Comparison of ENCODE assay signal across 8 mouse cellular contexts in the genomic region with DNA sequence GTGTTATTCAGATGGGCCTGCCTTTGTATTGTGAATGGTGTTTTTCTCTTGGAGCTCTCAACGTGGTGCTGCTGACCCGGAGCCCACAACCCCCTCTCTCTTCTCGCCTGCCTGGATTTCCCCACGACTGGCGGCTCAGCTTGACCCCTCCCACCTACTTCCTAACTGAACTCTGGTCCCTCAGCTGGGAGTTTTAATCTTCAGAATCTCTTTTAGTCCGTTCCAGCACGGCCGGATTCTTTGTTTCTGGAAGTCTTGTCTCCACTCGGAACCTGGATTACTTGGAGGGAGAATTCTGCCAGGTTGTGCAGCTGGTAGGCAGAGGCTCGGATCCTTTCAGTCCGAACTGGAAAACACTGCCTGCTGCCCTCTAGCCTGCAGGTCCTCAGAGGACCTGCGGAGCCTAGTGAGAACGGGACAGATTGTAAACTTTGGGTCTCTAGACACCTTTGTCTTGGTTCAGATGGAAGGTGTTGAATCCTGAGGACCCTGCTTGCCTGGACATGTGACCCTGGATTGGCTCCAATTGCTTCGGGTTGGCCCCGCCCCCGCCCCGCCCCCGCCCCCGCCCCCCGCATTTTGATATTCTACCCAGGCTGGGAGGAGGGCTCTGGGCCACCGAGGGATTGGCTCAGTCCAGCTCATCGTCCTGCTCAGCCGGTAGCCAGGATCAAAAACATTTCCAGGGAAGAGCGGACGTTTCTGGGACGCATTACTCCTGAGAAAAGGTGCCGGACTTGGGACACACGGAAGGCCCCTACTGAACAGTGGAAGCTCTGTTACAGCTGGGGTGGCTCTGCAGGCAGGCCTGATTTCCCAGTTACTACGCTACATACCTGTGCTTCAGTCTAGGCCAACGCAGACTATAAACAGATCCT. TPM values are rescaled to one million over a fixed set of nuclear protein-coding genes. Genes with fewer than 3 reads are reported as not detected.
DNase-seq lines count a peak whose midpoint lies in the region; ATAC-seq lines count a peak whose summit lies in the region.

A gene (plus strand): TSS at position 200 of the 878 bp plus-strand sequence.

- no peaks in the 10 kb centered on the region for H3K36me3 ChIP-seq in liver, embryonic 15.5 days (replicated peaks)
- no peaks in the 10 kb centered on the region for H3K36me3 ChIP-seq in neural tube, embryonic 11.5 days (ENCODE audit: control insufficient read depth, insufficient read depth, low read length)

- H3K9me3 ChIP-seq in liver, embryonic 15.5 days (replicated peaks): no peaks in the 10 kb centered on the region
- H3K9me3 ChIP-seq in neural tube, embryonic 11.5 days (ENCODE audit: control insufficient read depth, low read length): no peaks in the 10 kb centered on the region

- peak within 1 kb of the TSS; percentile 23; the same call in 1 of the 2 replicates for H3K9ac ChIP-seq in liver, embryonic 15.5 days
- H3K9ac ChIP-seq in neural tube, embryonic 11.5 days (ENCODE audit: low read length): peak within 1 kb of the TSS; percentile 62

- H3K4me2 ChIP-seq in liver, embryonic 15.5 days: peak within 1 kb of the TSS; percentile 75
- peak within 1 kb of the TSS; percentile 88 for H3K4me2 ChIP-seq in neural tube, embryonic 11.5 days (ENCODE audit: low read depth)

- peak within 1 kb of the TSS; percentile 56 for H3K4me3 ChIP-seq in brown adipose tissue, adult 24 weeks (ENCODE audit: insufficient read depth, low read depth, low read length)
- H3K4me3 ChIP-seq in liver, embryonic 15.5 days (replicated peaks): peak within 1 kb of the TSS; percentile 55
- peak within 1 kb of the TSS; percentile 45 for H3K4me3 ChIP-seq in neural tube, embryonic 11.5 days (ENCODE audit: low read depth, low read length)

- peaks cover 5% of the 10 kb centered on the region; the same call in 1 of the 2 replicates for H3K4me1 ChIP-seq in brown adipose tissue, adult 24 weeks (ENCODE audit: control insufficient read depth, insufficient read depth, insufficient read length, low read length)
- H3K4me1 ChIP-seq in liver, embryonic 15.5 days (replicated peaks): peaks cover 15% of the 10 kb centered on the region
- H3K4me1 ChIP-seq in neural tube, embryonic 11.5 days (ENCODE audit: control insufficient read depth, insufficient read depth, low read length): peaks cover 6% of the 10 kb centered on the region; the same call in 1 of the 2 replicates

- H3K27me3 ChIP-seq in liver, embryonic 15.5 days: peaks cover 4% of the 10 kb centered on the region
- H3K27me3 ChIP-seq in neural tube, embryonic 11.5 days (ENCODE audit: control insufficient read depth, insufficient read depth, low read length): no peaks in the 10 kb centered on the region

- peak within 1 kb of the TSS; percentile 17 for H3K27ac ChIP-seq in brown adipose tissue, adult 24 weeks (replicated peaks; ENCODE audit: low read depth, low read length)
- no peak within 1 kb of the TSS for H3K27ac ChIP-seq in liver, embryonic 15.5 days (replicated peaks)
- H3K27ac ChIP-seq in neural tube, embryonic 11.5 days (ENCODE audit: low read depth, low read length): peak within 1 kb of the TSS; percentile 76

- no peak for ATAC-seq in inflammation-experienced regulatory T-cells, adult 6 months
- ATAC-seq in liver, embryonic 15.5 days (ENCODE audit: insufficient read depth): peak; percentile 73
- peak; percentile 94 for ATAC-seq in neural tube, embryonic 11.5 days (ENCODE audit: insufficient read depth, low FRiP score, low TSS enrichment)

- WGBS in liver, embryonic 15.5 days (ENCODE audit: insufficient replicate concordance): 5% methylated on average over 30 of the region's 30 CpGs
- WGBS in neural tube, embryonic 11.5 days: 1% methylated on average over 30 of the region's 30 CpGs

- DNase-seq in layer of hippocampus, postnatal 14 days (ENCODE audit: low spot score in 2 of 2): peak; percentile 13 to 26
- DNase-seq in layer of hippocampus, adult 9-10 months (ENCODE audit: low spot score): no peak
- peak; percentile 22 for DNase-seq in gastrocnemius, postnatal 25 days
- DNase-seq in neural tube, embryonic 11.5 days (ENCODE audit: low spot score): peak; percentile 68
- DNase-seq in frontal cortex, postnatal 25 days (ENCODE audit: low spot score in 2 of 2): no peak

RNA-seq across cellular contexts. Expression of the gene that starts here (rescaled TPM):
- total RNA-seq in layer of hippocampus, postnatal 14 days (2021): 1 to 10 TPM; 3.9 to 6.5 TPM
- 3.8 and 3.9 TPM in 2 replicates for polyA plus RNA-seq in brown adipose tissue, adult 24 weeks (2012; ENCODE audit: insufficient read depth, insufficient read length, missing spikeins)
- total RNA-seq in gastrocnemius, postnatal 25 days (2021): 1 to 10 TPM; 1.5 to 2.0 TPM
- 10 to 100 TPM; 10.3 to 11.9 (median 10.8) TPM for polyA plus RNA-seq in inflammation-experienced regulatory T-cells, adult 6 months (2017; shearing (Covaris generic))
- polyA plus RNA-seq in liver, embryonic 15.5 days (2015; fragmentation: Nextera tagmentation; extraction: Ambion mirVana): 0.64 and 0.85 TPM in 2 replicates
- polyA plus RNA-seq in neural tube, embryonic 11.5 days (2014; fragmentation: Nextera tagmentation; extraction: Ambion mirVana): 6.6 TPM in 2 replicates

Comparison
In these comparisons a context has a peak if more than half of its experiments do, and no peak if none do; other contexts are left out.
1. DNase-seq: peak in layer of hippocampus, postnatal 14 days (2 of 2), gastrocnemius, postnatal 25 days (single experiment) and neural tube, embryonic 11.5 days (single experiment); none in layer of hippocampus, adult 9-10 months (single experiment) and frontal cortex, postnatal 25 days (0 of 2).
2. Peak in ATAC-seq, H3K4me3 ChIP-seq, H3K9ac ChIP-seq and H3K4me2 ChIP-seq in liver, embryonic 15.5 days; RNA of the gene not detected or under 1 TPM.
3. Peak in every context shown above with its lines, with median percentiles within 50 percentile points of each other: H3K4me3 ChIP-seq.